Mouse (Mus musculus) bone marrow, adult 2 months (tissue): ENCODE results near the gene Ppp1r13b.

Source experiments
- CTCF ChIP-seq: fragments of 200-500 bp; IDR thresholded peaks from 2 replicates; pipeline ENCODE4 v1.5.1; 2011; ENCODE audit warnings: low read length, control low read depth; ENCODE audit not compliant: control insufficient read depth, insufficient read depth
- POLR2A ChIP-seq: fragments of 200-500 bp; IDR thresholded peaks from 2 replicates; pipeline ENCODE4 v1.6.1; 2011; ENCODE audit warnings: low read depth, mild to moderate bottlenecking, control low read depth, low read length, borderline replicate concordance; ENCODE audit not compliant: control insufficient read depth

- TF ChIP-seq CTCF (no peak), POLR2A (no peak)
Observed at GRCm38 (mm10) chr12:111874601-111875140, 33.2 kb downstream of the Ppp1r13b start.
